Mouse (Mus musculus): ENCODE data around the gene Agrp. TPM values are rescaled to one million over a fixed set of nuclear protein-coding genes. Genes with fewer than 3 reads are reported as not detected.

Gene Agrp
- polyA plus RNA-seq, 1 experiment = 0.47 TPM

GRCm38 (mm10) chr8:105624401-105624800 lies 12.8 kb downstream of the Agrp start:
- no peak overlapping the region for H3ac ChIP-seq (ENCODE audit: control insufficient read depth, insufficient read length)
- no peak overlapping the region for H3K4me3 ChIP-seq
- no peaks in the 10 kb centered on the region for H3K79me2 ChIP-seq (ENCODE audit: control insufficient read depth, insufficient read depth)
- H3K36me3 ChIP-seq (ENCODE audit: control insufficient read depth, insufficient read depth) = peaks cover 8% of the 10 kb centered on the region
- no peaks in the 10 kb centered on the region for H3K27me3 ChIP-seq (ENCODE audit: control insufficient read depth, insufficient read depth, insufficient read length)
- no peak for TF ChIP-seq SRF (IDR thresholded peaks at IDR 0.05; ENCODE audit: control insufficient read depth, insufficient read length, low read depth)
- TF ChIP-seq POLR2AphosphoS2 (IDR thresholded peaks at IDR 0.05; ENCODE audit: insufficient read length, low read depth) = no peak
- H3K4me2 ChIP-seq (ENCODE audit: low read depth) = no peak overlapping the region

GRCm38 (mm10) chr8:105623679-105624245 lies 13.4 kb downstream of the Agrp start:
- Histone ChIP-seq H3K27me3 (ENCODE audit: control insufficient read depth, insufficient read depth, insufficient read length) (no peaks in the 10 kb centered on the region), H3ac (ENCODE audit: control insufficient read depth, insufficient read length) (no peak overlapping the region), H3K36me3 (ENCODE audit: control insufficient read depth, insufficient read depth) (peaks cover 14% of the 10 kb centered on the region), H3K79me2 (ENCODE audit: control insufficient read depth, insufficient read depth) (no peaks in the 10 kb centered on the region), H3K4me2 (ENCODE audit: low read depth) (no peak overlapping the region), H3K4me3 (no peak overlapping the region)
- TF ChIP-seq POLR2AphosphoS2 (IDR thresholded peaks at IDR 0.05; ENCODE audit: insufficient read length, low read depth) (peak; percentile 17), E2F4 (IDR thresholded peaks at IDR 0.05; ENCODE audit: insufficient read depth) (no peak)

DNA sequence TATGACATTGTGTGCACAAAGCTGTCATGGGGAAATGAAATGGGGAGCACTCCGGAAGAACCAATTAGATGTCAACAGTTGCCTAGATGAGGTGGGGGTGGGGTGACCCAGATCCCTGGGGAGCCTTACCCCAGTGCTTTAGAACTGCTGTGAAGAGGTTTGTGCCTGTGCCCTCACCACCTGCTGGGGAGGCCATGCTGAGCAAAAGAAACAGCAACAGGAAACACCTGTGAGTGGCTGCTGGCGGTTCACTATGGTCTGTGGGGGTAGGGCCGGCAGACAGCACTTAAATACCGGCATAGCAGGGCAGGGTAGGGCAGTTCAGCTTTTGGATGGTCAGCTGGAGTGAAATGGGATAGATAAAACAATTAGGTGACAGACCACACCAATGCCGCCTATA lies 14.1 kb downstream of the Agrp start:
- Histone ChIP-seq H3K4me2 (ENCODE audit: low read depth) (no peak overlapping the region), H3K79me2 (ENCODE audit: control insufficient read depth, insufficient read depth) (no peaks in the 10 kb centered on the region), H3K36me3 (ENCODE audit: control insufficient read depth, insufficient read depth) (peaks cover 20% of the 10 kb centered on the region), H3ac (ENCODE audit: control insufficient read depth, insufficient read length) (no peak overlapping the region), H3K27me3 (ENCODE audit: control insufficient read depth, insufficient read depth, insufficient read length) (no peaks in the 10 kb centered on the region), H3K4me3 (no peak overlapping the region)
- TF ChIP-seq REST (IDR thresholded peaks at IDR 0.05; ENCODE audit: insufficient read depth, insufficient read length) = no peak
- TF ChIP-seq MYOD1 (IDR thresholded peaks at IDR 0.05; ENCODE audit: control insufficient read depth in 1 of 3, insufficient read length in 2 of 3, low read depth in 2 of 3) = peak in 1 of 3 experiments; percentile 61
- peak in 2 of 3 experiments; percentile 3 to 70 for TF ChIP-seq MYOG (IDR thresholded peaks at IDR 0.05; ENCODE audit: control insufficient read depth in 1 of 3, insufficient read depth in 1 of 3, insufficient read length in 2 of 3, low read depth in 2 of 3)

- TF ChIP-seq TCF3 (IDR thresholded peaks at IDR 0.05; ENCODE audit: insufficient read length, low read depth) (no peak), E2F4 (IDR thresholded peaks at IDR 0.05; ENCODE audit: insufficient read depth) (no peak), USF1 (IDR thresholded peaks at IDR 0.05; ENCODE audit: low read depth) (no peak), MYOG (IDR thresholded peaks at IDR 0.05; ENCODE audit: control insufficient read depth in 1 of 3, insufficient read depth in 1 of 3, insufficient read length in 2 of 3, low read depth in 2 of 3) (peak; percentile 25 to 69 (median 33)), POLR2A (IDR thresholded peaks at IDR 0.05; ENCODE audit: insufficient read length, low read depth) (peak; percentile 27), POLR2AphosphoS2 (IDR thresholded peaks at IDR 0.05; ENCODE audit: insufficient read length, low read depth) (peak; percentile 82), REST (IDR thresholded peaks at IDR 0.05; ENCODE audit: insufficient read depth, insufficient read length) (no peak), CEBPB (IDR thresholded peaks at IDR 0.05; ENCODE audit: insufficient read depth, poor library complexity, severe bottlenecking) (no peak), SRF (IDR thresholded peaks at IDR 0.05; ENCODE audit: control insufficient read depth, insufficient read length, low read depth) (peak; percentile 18), TCF12 (IDR thresholded peaks at IDR 0.05; ENCODE audit: insufficient read depth, poor library complexity, severe bottlenecking) (no peak), MYOD1 (IDR thresholded peaks at IDR 0.05; ENCODE audit: control insufficient read depth in 1 of 3, insufficient read length in 2 of 3, low read depth in 2 of 3) (peak in 1 of 3 experiments; percentile 37), MAX (IDR thresholded peaks at IDR 0.05; ENCODE audit: low read depth) (no peak)
- Histone ChIP-seq H3K27me3 (ENCODE audit: control insufficient read depth, insufficient read depth, insufficient read length) (no peaks in the 10 kb centered on the region), H3K4me3 (no peak overlapping the region), H3ac (ENCODE audit: control insufficient read depth, insufficient read length) (no peak overlapping the region), H3K4me2 (ENCODE audit: low read depth) (no peak overlapping the region), H3K79me2 (ENCODE audit: control insufficient read depth, insufficient read depth) (no peaks in the 10 kb centered on the region), H3K36me3 (ENCODE audit: control insufficient read depth, insufficient read depth) (peaks cover 23% of the 10 kb centered on the region)
Measured at GRCm38 (mm10) chr8:105622421-105622920, 14.7 kb downstream of the Agrp start.

DNA sequence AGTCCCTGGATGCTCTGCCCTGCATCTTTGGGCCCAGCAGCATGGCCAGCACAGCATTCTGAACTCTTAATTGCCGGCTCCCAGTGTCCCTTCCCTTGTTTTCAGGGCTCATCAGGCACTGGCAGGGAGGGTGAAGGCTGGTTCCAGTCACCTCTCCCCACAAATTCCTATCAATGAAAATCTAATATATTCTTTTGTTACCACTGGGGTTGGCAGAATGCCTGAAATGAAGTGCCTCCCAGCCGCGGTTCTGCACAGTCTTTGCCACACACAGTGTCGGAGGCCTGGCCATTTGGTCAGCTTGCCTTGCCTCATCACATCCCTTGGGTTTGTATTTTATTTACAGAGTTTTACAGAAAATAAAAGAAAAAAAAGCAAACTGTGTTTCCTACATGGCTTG lies 15.4 kb downstream of the Agrp start:
- no peak overlapping the region for H3K4me2 ChIP-seq (ENCODE audit: low read depth)
- no peak for TF ChIP-seq MYOG (IDR thresholded peaks at IDR 0.05; ENCODE audit: control insufficient read depth in 1 of 3, insufficient read depth in 1 of 3, insufficient read length in 2 of 3, low read depth in 2 of 3)
- no peak for TF ChIP-seq SRF (IDR thresholded peaks at IDR 0.05; ENCODE audit: control insufficient read depth, insufficient read length, low read depth)
- TF ChIP-seq E2F4 (IDR thresholded peaks at IDR 0.05; ENCODE audit: insufficient read depth) = no peak
- no peak for TF ChIP-seq REST (IDR thresholded peaks at IDR 0.05; ENCODE audit: insufficient read depth, insufficient read length)
- no peak for TF ChIP-seq USF1 (IDR thresholded peaks at IDR 0.05; ENCODE audit: low read depth)
- no peak for TF ChIP-seq POLR2AphosphoS2 (IDR thresholded peaks at IDR 0.05; ENCODE audit: insufficient read length, low read depth)
- no peak for TF ChIP-seq MYOD1 (IDR thresholded peaks at IDR 0.05; ENCODE audit: control insufficient read depth in 1 of 3, insufficient read length in 2 of 3, low read depth in 2 of 3)
- TF ChIP-seq CEBPB (IDR thresholded peaks at IDR 0.05; ENCODE audit: insufficient read depth, poor library complexity, severe bottlenecking) = no peak
- H3K36me3 ChIP-seq (ENCODE audit: control insufficient read depth, insufficient read depth) = peaks cover 25% of the 10 kb centered on the region
- no peaks in the 10 kb centered on the region for H3K27me3 ChIP-seq (ENCODE audit: control insufficient read depth, insufficient read depth, insufficient read length)
- H3ac ChIP-seq (ENCODE audit: control insufficient read depth, insufficient read length) = no peak overlapping the region
- H3K4me3 ChIP-seq = no peak overlapping the region
- no peaks in the 10 kb centered on the region for H3K79me2 ChIP-seq (ENCODE audit: control insufficient read depth, insufficient read depth)
